Mouse (Mus musculus) olfactory bulb, adult 2 months (tissue): ENCODE measurements around the gene Cables2. TPM values are rescaled to one million over a fixed set of nuclear protein-coding genes. Genes with fewer than 3 reads are reported as not detected.

Source experiments
- H3K27ac ChIP-seq: fragments of 200-500 bp; 2 replicates; pipeline ENCODE4 v1.5.1; 2012; ENCODE audit warnings: low read depth, low read length; ENCODE audit not compliant: insufficient read depth
- H3K4me1 ChIP-seq: fragments of 200-500 bp; 2 replicates; pipeline ENCODE4 v1.6.1; 2012; ENCODE audit warnings: low read length; ENCODE audit not compliant: control insufficient read depth, insufficient read depth
- H3K4me3 ChIP-seq: fragments of 200-500 bp; 2 replicates; pipeline ENCODE4 v1.5.1; 2012; ENCODE audit warnings: mild to moderate bottlenecking, low read depth, low read length, moderate library complexity; ENCODE audit not compliant: insufficient read depth
- CTCF ChIP-seq: fragments of 200-500 bp; IDR thresholded peaks from 2 replicates; pipeline ENCODE4 v1.5.1; 2012; ENCODE audit warnings: low read depth, mild to moderate bottlenecking, low read length, moderate library complexity; ENCODE audit not compliant: insufficient read depth
- POLR2A ChIP-seq: fragments of 200-500 bp; IDR thresholded peaks from 2 replicates; pipeline ENCODE4 v1.6.1; 2012; ENCODE audit warnings: mild to moderate bottlenecking, low read depth, low read length, moderate library complexity; ENCODE audit not compliant: insufficient read depth
- WGBS: fragments of 180-500 bp; shearing (Covaris S2); methylation state at CpG from one replicate; pipeline ENCODE4 v1.1.7; 2018; 5-methylcytosine and 5-hydroxymethylcytosine counted together
- polyA plus RNA-seq: library from polyadenylated mRNA; stranded (reverse); fragments of >200 nt; gene quantifications from 2 replicates; pipeline ENCODE4 v1.2.4, GENCODE M21; 2012; ENCODE audit warnings: low replicate concordance; ENCODE audit not compliant: missing spikeins, insufficient read depth, insufficient read length

Cables2 gene
- polyA plus RNA-seq, 1 experiment = not detected

GRCm38 (mm10) chr2:180215951-180216350 is 57.3 kb downstream of the Cables2 start:
- no peak overlapping the region for H3K4me3 ChIP-seq
- H3K4me1 ChIP-seq = peaks cover 46% of the 10 kb centered on the region
- TF ChIP-seq CTCF (no peak), POLR2A (no peak)
- WGBS = 70% methylated on average over 6 of the region's 6 CpGs
- H3K27ac ChIP-seq = peak overlapping the region; percentile 78

- peaks cover 46% of the 10 kb centered on the region for H3K4me1 ChIP-seq
- 33% methylated on average over 8 of the region's 8 CpGs for WGBS
- TF ChIP-seq POLR2A (no peak), CTCF (no peak)
- peak overlapping the region; percentile 78 for H3K27ac ChIP-seq
- H3K4me3 ChIP-seq = no peak overlapping the region
Measured at GRCm38 (mm10) chr2:180215011-180215461, 58.3 kb downstream of the Cables2 start.

GRCm38 (mm10) chr2:180214352-180214978 is 58.8 kb downstream of the Cables2 start:
- 22% methylated on average over 4 of the region's 4 CpGs for WGBS
- H3K27ac ChIP-seq = peak overlapping the region; percentile 78
- no peak overlapping the region for H3K4me3 ChIP-seq
- no peak for TF ChIP-seq CTCF
- no peak for TF ChIP-seq POLR2A
- peaks cover 46% of the 10 kb centered on the region for H3K4me1 ChIP-seq

GRCm38 (mm10) chr2:180212255-180212654 is 61.0 kb downstream of the Cables2 start:
- TF ChIP-seq POLR2A = no peak
- no peak for TF ChIP-seq CTCF
- H3K4me3 ChIP-seq = no peak overlapping the region
- H3K27ac ChIP-seq = no peak overlapping the region
- peaks cover 37% of the 10 kb centered on the region for H3K4me1 ChIP-seq
- 98% methylated on average over 3 of the region's 3 CpGs for WGBS

- TF ChIP-seq CTCF (no peak), POLR2A (no peak)
- Histone ChIP-seq H3K4me1 (peaks cover 32% of the 10 kb centered on the region), H3K4me3 (no peak overlapping the region), H3K27ac (no peak overlapping the region)
- WGBS = 94% methylated on average over 1 of the region's 1 CpGs
Measured at GRCm38 (mm10) chr2:180208976-180209375, 64.3 kb downstream of the Cables2 start.

Other genes starting within 250 kb of the Cables2 start
- gene Lsm14b, start 248.5 kb downstream of the Cables2 start, polyA plus RNA-seq = 121 and 180 TPM in 2 replicates
- not detected in 2 replicates for gene Psma7, start 231.1 kb downstream of the Cables2 start, polyA plus RNA-seq
- not detected in 2 replicates for gene Ss18l1, start 231.0 kb downstream of the Cables2 start, polyA plus RNA-seq
- not detected in 2 replicates for gene Mtg2, start 202.9 kb downstream of the Cables2 start, polyA plus RNA-seq
- not detected in 2 replicates for gene Hrh3, start 169.0 kb downstream of the Cables2 start, polyA plus RNA-seq
- gene Osbpl2, start 154.2 kb downstream of the Cables2 start, polyA plus RNA-seq = not detected in 2 replicates
- not detected in 2 replicates for gene Adrm1, start 102.0 kb downstream of the Cables2 start, polyA plus RNA-seq
- gene Lama5, start 47.6 kb downstream of the Cables2 start, polyA plus RNA-seq = not detected in 2 replicates
- gene Rps21, start 16.1 kb downstream of the Cables2 start, polyA plus RNA-seq = 1,119 TPM in 1 of 2 replicates, not detected in the other
- not detected in 2 replicates for gene Rbbp8nl, start 16.4 kb upstream of the Cables2 start, polyA plus RNA-seq
- gene Gata5, start 61.2 kb upstream of the Cables2 start, polyA plus RNA-seq = not detected in 2 replicates
- not detected in 2 replicates for gene Slco4a1, start 182.7 kb upstream of the Cables2 start, polyA plus RNA-seq
- not detected in 2 replicates for gene Ntsr1, start 226.5 kb upstream of the Cables2 start, polyA plus RNA-seq